Mouse (Mus musculus) megakaryocyte-erythroid progenitor cell, adult 5-6 weeks (primary cell): Measurements from ENCODE around the gene Phykpl. TPM values are rescaled to one million over a fixed set of nuclear protein-coding genes. Genes with fewer than 3 reads are reported as not detected.

Source experiments
- total RNA-seq, 2 experiments: library from RNA; stranded (forward) in 1 of 2; stranded (reverse) in 1 of 2; fragments of 200-1000, 215-1000 nt in 1 of 2; fragments of >200 nt in 1 of 2; fragmentation: Nextera tagmentation in 1 of 2; gene quantifications; 2 replicates each; pipeline ENCODE4 v1.2.3; 2014 to 2017

Phykpl gene
- total RNA-seq, 2 experiments from 2014 or later = 19.9 to 30.5 TPM

Other genes starting within 250 kb of the Phykpl start
- 644 and 702 TPM in 2 replicates for gene Hnrnpab, start 22.1 kb downstream of the Phykpl start, total RNA-seq (2014; fragmentation: Nextera tagmentation)
- gene Hnrnpab, start 22.1 kb downstream of the Phykpl start, total RNA-seq (2017) = 1,394 and 1,753 TPM in 2 replicates
- gene Nhp2, start 35.0 kb downstream of the Phykpl start, total RNA-seq (2014; fragmentation: Nextera tagmentation) = 285 and 292 TPM in 2 replicates
- 141 and 176 TPM in 2 replicates for gene Nhp2, start 35.0 kb downstream of the Phykpl start, total RNA-seq (2017)
- 37.0 TPM in 2 replicates for gene Rmnd5b, start 51.1 kb downstream of the Phykpl start, total RNA-seq (2014; fragmentation: Nextera tagmentation)
- gene Rmnd5b, start 51.1 kb downstream of the Phykpl start, total RNA-seq (2017) = 9.5 and 17.6 TPM in 2 replicates
- not detected in 2 replicates for gene N4bp3, start 66.1 kb downstream of the Phykpl start, total RNA-seq (2014; fragmentation: Nextera tagmentation)
- 0.89 and 1.1 TPM in 2 replicates for gene N4bp3, start 66.1 kb downstream of the Phykpl start, total RNA-seq (2017)
- gene D930048N14Rik, start 66.2 kb downstream of the Phykpl start, total RNA-seq (2014; fragmentation: Nextera tagmentation) = not detected in 2 replicates
- gene D930048N14Rik, start 66.2 kb downstream of the Phykpl start, total RNA-seq (2017) = not detected in 2 replicates
- 26.9 and 27.6 TPM in 2 replicates for gene 0610009B22Rik, start 104.1 kb downstream of the Phykpl start, total RNA-seq (2014; fragmentation: Nextera tagmentation)
- 11.5 and 13.8 TPM in 2 replicates for gene 0610009B22Rik, start 104.1 kb downstream of the Phykpl start, total RNA-seq (2017)
- gene Sec24a, start 178.9 kb downstream of the Phykpl start, total RNA-seq (2014; fragmentation: Nextera tagmentation) = 23.5 and 30.5 TPM in 2 replicates
- 6.2 and 6.5 TPM in 2 replicates for gene Sec24a, start 178.9 kb downstream of the Phykpl start, total RNA-seq (2017)
- gene Sar1b, start 178.9 kb downstream of the Phykpl start, total RNA-seq (2014; fragmentation: Nextera tagmentation) = 63.9 and 74.0 TPM in 2 replicates
- gene Sar1b, start 178.9 kb downstream of the Phykpl start, total RNA-seq (2017) = 62.2 and 85.3 TPM in 2 replicates